ENCODE assay signal across 9 mouse cellular contexts in genomic region chr4:131872672-131873292, GRCm38 (mm10). TPM values are rescaled to one million over a fixed set of nuclear protein-coding genes. Genes with fewer than 3 reads are reported as not detected.
A peak's percentile ranks its signal among the peaks of the same experiment; 100 is the strongest.
DNase-seq lines count a peak whose midpoint lies in the region; ATAC-seq and TF ChIP-seq lines count a peak whose summit lies in the region.
"Had no signal": no experiment of that assay in that cellular context is flagged by ENCODE, and none has a peak within 500 bp of the region (broad histone marks: within the 10 kb centered on the region; RNA-seq: fewer than 3 reads in every experiment).

No protein-coding gene starts in this region.

- no peaks in the 10 kb centered on the region for H3K27me3 ChIP-seq in embryonic facial prominence, embryonic 11.5 days (ENCODE audit: control insufficient read depth, insufficient read depth, low read length)
- no peaks in the 10 kb centered on the region for H3K27me3 ChIP-seq in intestine, postnatal 0 days (replicated peaks; ENCODE audit: control insufficient read depth, insufficient read depth, low read length)
- no peaks in the 10 kb centered on the region for H3K27me3 ChIP-seq in neural tube, embryonic 12.5 days (replicated peaks)
- H3K27me3 ChIP-seq: Patski had no signal

- ATAC-seq in embryonic facial prominence, embryonic 11.5 days (replicated peaks; ENCODE audit: insufficient number of reproducible peaks, low FRiP score, low TSS enrichment, low read depth): peak; percentile 40
- ATAC-seq in intestine, postnatal 0 days: no peak
- ATAC-seq in neural tube, embryonic 12.5 days (ENCODE audit: low FRiP score, low read depth): peak; percentile 34

- H3K4me2 ChIP-seq in embryonic facial prominence, embryonic 11.5 days (ENCODE audit: low read depth, low read length): peak overlapping the region; percentile 45
- peak overlapping the region; percentile 79 for H3K4me2 ChIP-seq in intestine, postnatal 0 days (replicated peaks; ENCODE audit: low read depth)
- peak overlapping the region; percentile 86 for H3K4me2 ChIP-seq in neural tube, embryonic 12.5 days (replicated peaks)

- DNase-seq in gastrocnemius, adult 18-20 months (ENCODE audit: low spot score): peak; percentile 21
- DNase-seq in gastrocnemius, adult 8-10 months (ENCODE audit: low spot score in 2 of 2): no peak
- DNase-seq in 3T3-L1 (ENCODE audit: low read depth, low spot score): peak; percentile 37
- peak; percentile 40 for DNase-seq in embryonic facial prominence, embryonic 11.5 days (ENCODE audit: low spot score)
- no peak for DNase-seq in adrenal gland, adult 18-20 months (ENCODE audit: low spot score in 2 of 2)
- no peak for DNase-seq in kidney, adult 9 months

- TF ChIP-seq CTCF in intestine, postnatal 0 days (IDR thresholded peaks at IDR 0.05; ENCODE audit: low read depth): no peak

- H3K9me3 ChIP-seq in embryonic facial prominence, embryonic 11.5 days (replicated peaks; ENCODE audit: control insufficient read depth, low read length): no peaks in the 10 kb centered on the region
- no peaks in the 10 kb centered on the region for H3K9me3 ChIP-seq in intestine, postnatal 0 days (ENCODE audit: control insufficient read depth)
- H3K9me3 ChIP-seq in neural tube, embryonic 12.5 days: no peaks in the 10 kb centered on the region

- H3K4me3 ChIP-seq in embryonic facial prominence, embryonic 11.5 days (ENCODE audit: low read depth, low read length): peak overlapping the region; percentile 99
- H3K4me3 ChIP-seq in intestine, postnatal 0 days (ENCODE audit: low read depth, low read length): peak overlapping the region; percentile 99
- H3K4me3 ChIP-seq in neural tube, embryonic 12.5 days: peak overlapping the region; percentile 96

- 9% methylated on average over 11 of the region's 11 CpGs for WGBS in embryonic facial prominence, embryonic 11.5 days
- 5% methylated on average over 11 of the region's 11 CpGs for WGBS in intestine, postnatal 0 days
- 14% methylated on average over 11 of the region's 11 CpGs for WGBS in neural tube, embryonic 12.5 days

- H3K4me1 ChIP-seq in embryonic facial prominence, embryonic 11.5 days (ENCODE audit: control insufficient read depth, insufficient read depth, low read length): no peaks in the 10 kb centered on the region
- no peaks in the 10 kb centered on the region; the same call in 1 of the 2 replicates for H3K4me1 ChIP-seq in intestine, postnatal 0 days (replicated peaks; ENCODE audit: control insufficient read depth, insufficient read depth, low read length)
- peaks cover 34% of the 10 kb centered on the region for H3K4me1 ChIP-seq in neural tube, embryonic 12.5 days

- H3K36me3 ChIP-seq in embryonic facial prominence, embryonic 11.5 days (replicated peaks; ENCODE audit: control insufficient read depth, insufficient read depth, low read depth, low read length): no peaks in the 10 kb centered on the region
- no peaks in the 10 kb centered on the region for H3K36me3 ChIP-seq in intestine, postnatal 0 days (ENCODE audit: control insufficient read depth, insufficient read depth)
- 0 out of 2 replicates have a peak, but pooled peaks cover 2% of the 10 kb centered on the region for H3K36me3 ChIP-seq in neural tube, embryonic 12.5 days

- peak overlapping the region; percentile 100 for H3K9ac ChIP-seq in embryonic facial prominence, embryonic 11.5 days (replicated peaks; ENCODE audit: low read length)
- peak overlapping the region; percentile 100 for H3K9ac ChIP-seq in intestine, postnatal 0 days (ENCODE audit: low read depth, low read length)
- peak overlapping the region; percentile 65 for H3K9ac ChIP-seq in neural tube, embryonic 12.5 days

- H3K27ac ChIP-seq in embryonic facial prominence, embryonic 11.5 days (replicated peaks; ENCODE audit: low read depth, low read length): no peak overlapping the region; the same call in 1 of the 2 replicates
- peak overlapping the region; percentile 100 for H3K27ac ChIP-seq in intestine, postnatal 0 days (ENCODE audit: low read depth, low read length)
- 0 out of 2 replicates have a peak overlapping the region, but pooled peaks have one; percentile 42 for H3K27ac ChIP-seq in neural tube, embryonic 12.5 days

RNA-seq across cellular contexts. Expression of gene Srsf4, which starts 0.6 kb away (rescaled TPM):
- 10 to 100 TPM; 28.0 TPM for total RNA-seq in gastrocnemius, adult 18-20 months (2021)
- total RNA-seq in gastrocnemius, adult 8-10 months (2022): 10 to 100 TPM; 23.6 to 31.8 (median 26.0) TPM
- polyA plus RNA-seq in embryonic facial prominence, embryonic 11.5 days (2014; fragmentation: Nextera tagmentation; extraction: Ambion mirVana): 119 and 131 TPM in 2 replicates
- 36.2 and 38.3 TPM in 2 replicates for polyA plus RNA-seq in intestine, postnatal 0 days (2015; fragmentation: Nextera tagmentation; extraction: Ambion mirVana)
- polyA plus RNA-seq in neural tube, embryonic 12.5 days (2016; fragmentation: Nextera tagmentation; extraction: Ambion mirVana): 145 and 150 TPM in 2 replicates
- total RNA-seq in adrenal gland, adult 18-20 months (2021): 10 to 100 TPM; 59.7 to 62.5 TPM

RNA-seq across cellular contexts. Expression of gene Mecr, which starts 29.5 kb away (rescaled TPM):
- total RNA-seq in gastrocnemius, adult 18-20 months (2021): 10 to 100 TPM; 19.7 to 25.5 TPM
- 10 to 100 TPM; 22.8 to 27.8 (median 25.1) TPM for total RNA-seq in gastrocnemius, adult 8-10 months (2022)
- polyA plus RNA-seq in embryonic facial prominence, embryonic 11.5 days (2014; fragmentation: Nextera tagmentation; extraction: Ambion mirVana): 39.9 and 42.5 TPM in 2 replicates
- polyA plus RNA-seq in intestine, postnatal 0 days (2015; fragmentation: Nextera tagmentation; extraction: Ambion mirVana): 27.3 and 27.6 TPM in 2 replicates
- polyA plus RNA-seq in neural tube, embryonic 12.5 days (2016; fragmentation: Nextera tagmentation; extraction: Ambion mirVana): 36.4 and 37.4 TPM in 2 replicates
- total RNA-seq in adrenal gland, adult 18-20 months (2021): 100 to 1,000 TPM in 1 of 2 experiments, 10 to 100 TPM in 1; 94.4 to 162 TPM

RNA-seq across cellular contexts. Expression of gene Ptpru, which starts 34.7 kb away (rescaled TPM):
- total RNA-seq in gastrocnemius, adult 18-20 months (2021): 1 to 10 TPM in 1 of 2 experiments, under 1 TPM in 1; 0.71 to 1.5 TPM
- total RNA-seq in gastrocnemius, adult 8-10 months (2022): 1 to 10 TPM in 2 of 4 experiments, under 1 TPM in 2; 0.39 to 1.3 (median 0.98) TPM
- polyA plus RNA-seq in embryonic facial prominence, embryonic 11.5 days (2014; fragmentation: Nextera tagmentation; extraction: Ambion mirVana): 17.2 and 19.6 TPM in 2 replicates
- 2.3 TPM in 2 replicates for polyA plus RNA-seq in intestine, postnatal 0 days (2015; fragmentation: Nextera tagmentation; extraction: Ambion mirVana)
- 8.7 and 9.6 TPM in 2 replicates for polyA plus RNA-seq in neural tube, embryonic 12.5 days (2016; fragmentation: Nextera tagmentation; extraction: Ambion mirVana)
- total RNA-seq in adrenal gland, adult 18-20 months (2021): 10 to 100 TPM; 49.3 to 55.5 TPM

RNA-seq across cellular contexts. Expression of gene Tmem200b, which starts 48.8 kb away (rescaled TPM):
- total RNA-seq in gastrocnemius, adult 18-20 months (2021): 1 to 10 TPM; 1.3 to 3.2 TPM
- total RNA-seq in gastrocnemius, adult 8-10 months (2022): 1 to 10 TPM; 1.7 to 2.6 (median 1.9) TPM
- 3.0 and 4.4 TPM in 2 replicates for polyA plus RNA-seq in embryonic facial prominence, embryonic 11.5 days (2014; fragmentation: Nextera tagmentation; extraction: Ambion mirVana)
- 1.3 and 1.7 TPM in 2 replicates for polyA plus RNA-seq in intestine, postnatal 0 days (2015; fragmentation: Nextera tagmentation; extraction: Ambion mirVana)
- polyA plus RNA-seq in neural tube, embryonic 12.5 days (2016; fragmentation: Nextera tagmentation; extraction: Ambion mirVana): 0.79 and 0.82 TPM in 2 replicates
- 10 to 100 TPM in 1 of 2 experiments, 1 to 10 TPM in 1; 6.2 to 11.5 TPM for total RNA-seq in adrenal gland, adult 18-20 months (2021)
- polyA plus RNA-seq: Patski had no signal

Comparison
In these comparisons a context has a peak if more than half of its experiments do, and no peak if none do; other contexts are left out.
1. DNase-seq: peak in gastrocnemius, adult 18-20 months (single experiment), 3T3-L1 (single experiment) and embryonic facial prominence, embryonic 11.5 days (single experiment); none in gastrocnemius, adult 8-10 months (0 of 2), adrenal gland, adult 18-20 months (0 of 2) and kidney, adult 9 months (single experiment).
2. RNA of gene Ptpru, which starts 34.7 kb away (total RNA-seq): 49.3 to 55.5 TPM in adrenal gland, adult 18-20 months; 0.71 to 1.5 TPM in gastrocnemius, adult 18-20 months and 0.39 to 1.3 TPM in gastrocnemius, adult 8-10 months; every median in the first group is over 10 times any median in the second.
3. Peak in every context shown above with its lines, with median percentiles within 50 percentile points of each other: H3K4me2 ChIP-seq, H3K4me3 ChIP-seq and H3K9ac ChIP-seq.